Mouse (Mus musculus) forebrain, embryonic 11.5 days (tissue): ENCODE results near the gene Mef2d. TPM values are rescaled to one million over a fixed set of nuclear protein-coding genes. Genes with fewer than 3 reads are reported as not detected.

Source experiments
- ATAC-seq: fragments of 200-750 bp; cut with Nextera tagmentation; replicated peaks from 2 replicates; pipeline ENCODE4 v1.8.0; 2017; ENCODE audit warnings: moderate TSS enrichment; ENCODE audit not compliant: low FRiP score
- DNase-seq: peaks from one replicate; pipeline ENCODE4 v3.0.0-alpha.2; 2017; ENCODE audit warnings: low spot score
- H3K27ac ChIP-seq: fragments of 300-500 bp; sonication (generic); 2 replicates; pipeline ENCODE4 v1.5.1; 2014; ENCODE audit warnings: low read depth, low read length
- H3K27me3 ChIP-seq: fragments of 300-500 bp; sonication (generic); 2 replicates; pipeline ENCODE4 v1.6.1; 2014; ENCODE audit warnings: mild to moderate bottlenecking, low read length, mixed read lengths; ENCODE audit not compliant: control insufficient read depth, insufficient read depth
- H3K36me3 ChIP-seq: fragments of 300-500 bp; sonication (generic); 2 replicates; pipeline ENCODE4 v1.6.1; 2014; ENCODE audit warnings: mild to moderate bottlenecking, low read length, moderate library complexity, mixed read lengths; ENCODE audit not compliant: control insufficient read depth, insufficient read depth
- H3K4me1 ChIP-seq: fragments of 300-500 bp; sonication (generic); replicated peaks from 2 replicates; pipeline ENCODE4 v1.6.1; 2014; ENCODE audit warnings: low read length, mixed read lengths; ENCODE audit not compliant: control insufficient read depth, insufficient read depth
- H3K4me2 ChIP-seq: fragments of 300-500 bp; sonication (generic); 2 replicates; pipeline ENCODE4 v1.6.1; 2014; ENCODE audit warnings: low read depth, mild to moderate bottlenecking, low read length, moderate library complexity, mixed read lengths; ENCODE audit not compliant: severe bottlenecking
- H3K4me3 ChIP-seq: fragments of 300-500 bp; sonication (generic); 2 replicates; pipeline ENCODE4 v1.5.1; 2014; ENCODE audit warnings: low read depth, low read length
- H3K9ac ChIP-seq: fragments of 300-500 bp; sonication (generic); 2 replicates; pipeline ENCODE4 v1.6.1; 2014; ENCODE audit warnings: low read length
- H3K9me3 ChIP-seq: fragments of 300-500 bp; sonication (generic); 2 replicates; pipeline ENCODE4 v1.6.1; 2016; ENCODE audit warnings: low read length, mixed read lengths; ENCODE audit not compliant: control insufficient read depth
- WGBS: fragments of 180-500 bp; shearing (Covaris S2); extraction: QIAGEN DNeasy Blood & Tissue Kit; methylation state at CpG from one replicate; pipeline ENCODE4 v1.1.7; 2014; 5-methylcytosine and 5-hydroxymethylcytosine counted together
- polyA plus RNA-seq: library from polyadenylated mRNA; unstranded; fragments of >200 nt; fragmentation: Nextera tagmentation; extraction: Ambion mirVana; gene quantifications from 2 replicates; pipeline ENCODE4 v1.2.1, GENCODE M21; 2014

Gene Mef2d
- polyA plus RNA-seq, 1 experiment from 2014 or later = 19.7 TPM

- ATAC-seq (peak; percentile 64), DNase-seq (peak; percentile 78)
- no peak overlapping the region; the same call in 1 of the 2 replicates for H3K9ac ChIP-seq
- H3K27ac ChIP-seq = no peak overlapping the region
- no peaks in the 10 kb centered on the region for H3K36me3 ChIP-seq
- no peak overlapping the region for H3K4me3 ChIP-seq
- WGBS = 31% methylated on average over 9 of the region's 9 CpGs
- no peak overlapping the region for H3K4me2 ChIP-seq
- H3K4me1 ChIP-seq = peaks cover 16% of the 10 kb centered on the region; the same call in 1 of the 2 replicates
- peaks cover 4% of the 10 kb centered on the region; the same call in 1 of the 2 replicates for H3K9me3 ChIP-seq
- H3K27me3 ChIP-seq = peaks cover 21% of the 10 kb centered on the region
Measured at GRCm38 (mm10) chr3:88191820-88192616, 49.8 kb downstream of the Mef2d start.

- Histone ChIP-seq H3K27ac (peak overlapping the region; percentile 99), H3K36me3 (no peaks in the 10 kb centered on the region), H3K9ac (peak overlapping the region; percentile 59), H3K27me3 (peaks cover 43% of the 10 kb centered on the region), H3K4me2 (peak overlapping the region; percentile 94), H3K9me3 (peaks cover 4% of the 10 kb centered on the region; the same call in 1 of the 2 replicates), H3K4me1 (peaks cover 43% of the 10 kb centered on the region), H3K4me3 (peak overlapping the region; percentile 11)
- DNase-seq (peak; percentile 81), ATAC-seq (peak; percentile 78)
- WGBS = 2% methylated on average over 10 of the region's 10 CpGs
Measured at GRCm38 (mm10) chr3:88197741-88198504, 55.8 kb downstream of the Mef2d start.

- Histone ChIP-seq H3K4me1 (peaks cover 47% of the 10 kb centered on the region), H3K9me3 (peaks cover 3% of the 10 kb centered on the region; the same call in 1 of the 2 replicates), H3K27ac (peak overlapping the region; percentile 99), H3K9ac (peak overlapping the region; percentile 59), H3K4me3 (peak overlapping the region; percentile 11), H3K27me3 (peaks cover 40% of the 10 kb centered on the region), H3K4me2 (peak overlapping the region; percentile 94), H3K36me3 (no peaks in the 10 kb centered on the region)
- peak; percentile 78 for DNase-seq
- ATAC-seq = peak; percentile 59
- under 1% methylated on average over 9 of the region's 9 CpGs for WGBS
Measured at GRCm38 (mm10) chr3:88198505-88199020, 56.4 kb downstream of the Mef2d start.

- ATAC-seq (no peak), DNase-seq (no peak)
- Histone ChIP-seq H3K4me1 (peaks cover 54% of the 10 kb centered on the region), H3K9ac (peak overlapping the region; percentile 98), H3K36me3 (no peaks in the 10 kb centered on the region), H3K4me3 (peak overlapping the region; percentile 55), H3K27ac (peak overlapping the region; percentile 99), H3K27me3 (peaks cover 36% of the 10 kb centered on the region), H3K4me2 (peak overlapping the region; percentile 94), H3K9me3 (no peaks in the 10 kb centered on the region)
- 27% methylated on average over 2 of the region's 2 CpGs for WGBS
Measured at GRCm38 (mm10) chr3:88199541-88200110, 57.5 kb downstream of the Mef2d start.

- peak overlapping the region; percentile 98 for H3K9ac ChIP-seq
- DNase-seq (peak; percentile 72), ATAC-seq (no peak)
- WGBS = under 1% methylated on average over 61 of the region's 61 CpGs
- peak overlapping the region; percentile 94 for H3K4me2 ChIP-seq
- H3K27me3 ChIP-seq = peaks cover 34% of the 10 kb centered on the region
- H3K36me3 ChIP-seq = no peaks in the 10 kb centered on the region
- peak overlapping the region; percentile 99 for H3K27ac ChIP-seq
- peak overlapping the region; percentile 55 for H3K4me3 ChIP-seq
- H3K9me3 ChIP-seq = no peaks in the 10 kb centered on the region
- peaks cover 53% of the 10 kb centered on the region for H3K4me1 ChIP-seq
Measured at GRCm38 (mm10) chr3:88200161-88200971, 58.2 kb downstream of the Mef2d start.

- Histone ChIP-seq H3K27me3 (peaks cover 30% of the 10 kb centered on the region), H3K4me1 (peaks cover 49% of the 10 kb centered on the region), H3K4me3 (peak overlapping the region; percentile 55), H3K27ac (peak overlapping the region; percentile 99), H3K4me2 (peak overlapping the region; percentile 94), H3K9me3 (no peaks in the 10 kb centered on the region), H3K9ac (peak overlapping the region; percentile 98), H3K36me3 (no peaks in the 10 kb centered on the region)
- DNase-seq (peak; percentile 68), ATAC-seq (no peak)
- WGBS = 0% methylated on average over 37 of the region's 37 CpGs
Measured at GRCm38 (mm10) chr3:88200972-88201330, 58.8 kb downstream of the Mef2d start.

- Histone ChIP-seq H3K4me2 (peak overlapping the region; percentile 94), H3K4me3 (peak overlapping the region; percentile 55), H3K9ac (peak overlapping the region; percentile 98), H3K4me1 (peaks cover 49% of the 10 kb centered on the region), H3K36me3 (no peaks in the 10 kb centered on the region), H3K27me3 (peaks cover 27% of the 10 kb centered on the region), H3K27ac (peak overlapping the region; percentile 99), H3K9me3 (no peaks in the 10 kb centered on the region)
- ATAC-seq = no peak
- DNase-seq = no peak
- 13% methylated on average over 5 of the region's 5 CpGs for WGBS
Measured at GRCm38 (mm10) chr3:88201640-88202039, 59.5 kb downstream of the Mef2d start.
